Mouse (Mus musculus) kidney, adult 11 months (tissue): ENCODE measurements around the gene Znrd1as.
"Not testable (repeated sequence)": the region's sequence is repeated elsewhere in the genome, so short reads cannot be mapped to it uniquely, and the experiment has no call there.

ENCODE experiments used
- DNase-seq: peaks from one replicate; pipeline ENCODE4 v3.0.0; 2022

The Znrd1as gene

DNA sequence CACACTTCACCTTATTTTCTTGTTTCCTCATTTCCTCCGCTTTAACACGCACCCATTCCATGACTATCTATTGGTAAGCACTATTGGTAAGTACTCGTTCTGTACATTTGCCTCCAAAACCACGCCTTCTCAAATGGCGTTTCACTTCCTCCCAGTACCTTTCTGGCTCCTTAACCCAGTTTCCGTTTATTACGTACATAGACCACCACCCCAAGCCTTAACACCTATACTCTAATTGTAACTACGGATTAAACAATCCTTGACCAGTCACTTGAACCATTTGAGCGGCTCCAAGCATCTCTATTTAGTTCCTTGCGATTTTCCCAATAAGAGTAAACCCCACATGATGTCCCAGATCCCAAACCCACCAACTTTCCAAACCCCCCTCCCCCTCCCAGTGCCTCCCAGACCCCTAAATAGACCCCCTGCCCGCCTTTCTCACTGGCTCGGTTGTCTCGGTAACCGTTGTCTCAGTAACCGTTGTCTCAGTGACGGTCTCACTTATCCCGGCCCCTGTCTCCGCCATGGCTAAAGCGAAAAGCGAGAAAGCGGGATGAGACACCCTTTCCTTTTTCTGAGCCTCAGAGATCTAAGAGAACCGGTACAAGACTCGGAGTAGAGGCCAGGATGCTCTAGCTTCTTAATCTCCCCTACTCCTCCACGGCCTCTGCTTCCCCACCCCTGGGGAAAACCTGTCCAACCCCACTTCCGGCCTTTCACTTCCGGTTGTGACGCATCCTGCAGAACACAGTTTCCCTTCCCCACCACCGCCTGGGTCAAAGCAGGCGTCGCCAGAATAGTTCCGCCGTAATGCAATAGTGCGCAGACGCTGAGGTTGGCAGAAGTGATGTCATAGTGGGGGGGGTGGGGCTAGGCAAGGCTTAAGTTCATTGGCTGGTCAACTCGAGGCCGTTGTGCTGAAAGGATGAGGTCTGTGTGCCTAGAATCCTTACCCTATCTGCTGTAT, 7.1 kb upstream of the Znrd1as start, which contains the start of gene Ppp1r11:
Gene Ppp1r11, minus strand, starts transcription at position 761 of the 967 bp plus-strand sequence.
- DNase-seq, result peak; percentile 96

DNA sequence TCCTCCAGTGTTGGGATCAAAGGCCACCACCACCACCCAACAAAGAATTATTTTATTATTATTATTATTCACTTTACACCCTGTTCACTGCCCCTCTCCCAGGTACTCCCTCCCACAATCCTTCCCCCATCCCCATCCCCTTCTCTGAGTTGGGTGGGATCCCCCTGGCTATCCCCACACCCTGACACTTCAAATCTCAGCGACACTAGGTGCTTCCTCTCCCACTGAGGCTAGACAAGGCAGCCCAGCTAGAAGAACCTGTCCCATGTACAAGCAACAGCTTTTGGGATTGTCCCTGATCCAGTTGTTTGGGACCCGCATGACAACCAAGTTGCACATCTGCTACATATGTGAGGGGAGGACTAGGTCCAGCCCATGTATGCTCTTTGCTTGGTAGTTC, 5.8 kb upstream of the Znrd1as start:
- no peak for DNase-seq

DNA sequence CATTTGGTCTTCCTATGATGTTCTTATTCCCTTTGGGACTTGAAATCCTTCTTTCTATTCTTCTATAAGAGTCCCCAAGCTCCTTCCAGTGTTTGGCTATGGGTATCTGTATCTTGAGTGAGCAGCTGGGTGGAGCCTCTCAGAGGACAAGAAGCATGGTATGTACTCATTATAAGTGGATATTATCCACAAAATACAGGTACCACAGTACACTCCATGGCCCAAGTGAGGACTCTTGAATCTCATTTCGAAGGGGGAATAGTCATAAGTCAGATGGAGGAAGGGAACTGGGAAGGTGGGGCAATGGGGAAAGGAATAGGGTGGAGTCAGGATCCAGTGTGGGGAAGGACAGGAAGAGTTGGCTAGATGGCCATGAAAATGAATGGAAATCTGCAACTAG, 5.3 kb upstream of the Znrd1as start:
- DNase-seq, result no peak

DNA sequence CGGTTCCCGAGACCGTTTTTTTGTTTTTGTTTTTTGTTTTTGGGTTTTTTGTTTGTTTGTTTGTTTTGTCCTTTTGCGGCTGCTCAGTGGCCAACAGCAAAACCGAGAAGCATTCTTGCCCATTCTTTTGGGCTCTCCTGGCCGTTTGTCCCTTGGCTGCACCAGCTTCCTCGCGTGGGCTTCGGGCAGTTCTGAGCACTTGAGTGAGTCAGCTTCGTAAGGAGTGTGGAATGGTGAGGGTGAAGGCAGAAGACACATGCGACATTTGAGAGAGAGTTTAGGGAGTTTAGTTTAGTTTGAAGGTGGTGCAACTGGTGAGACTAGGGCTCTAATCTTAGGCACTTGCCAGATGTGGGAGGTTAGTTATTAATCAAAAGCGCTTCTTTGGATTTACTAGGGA, 492 bp downstream of the Znrd1as start:
- no peak for DNase-seq

DNA sequence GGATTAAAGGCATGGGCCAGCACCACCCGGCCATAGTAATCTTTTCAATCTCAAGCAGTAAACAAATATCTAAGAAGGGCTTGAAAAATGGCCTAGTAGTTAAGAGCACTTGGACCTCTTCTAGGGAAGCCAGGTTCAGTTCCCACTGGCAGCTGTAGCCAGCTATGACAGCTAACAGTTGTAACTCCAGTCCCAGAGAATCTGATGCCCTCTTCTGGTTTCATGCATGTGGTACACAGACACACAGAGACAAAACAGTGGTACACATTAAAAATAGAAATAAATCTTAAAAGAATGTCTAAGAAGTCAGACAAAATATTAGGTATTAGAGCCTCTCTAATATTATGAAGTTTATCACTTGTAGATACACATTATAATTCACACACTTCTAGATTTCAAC, 2.7 kb downstream of the Znrd1as start:
- no peak for DNase-seq

DNA sequence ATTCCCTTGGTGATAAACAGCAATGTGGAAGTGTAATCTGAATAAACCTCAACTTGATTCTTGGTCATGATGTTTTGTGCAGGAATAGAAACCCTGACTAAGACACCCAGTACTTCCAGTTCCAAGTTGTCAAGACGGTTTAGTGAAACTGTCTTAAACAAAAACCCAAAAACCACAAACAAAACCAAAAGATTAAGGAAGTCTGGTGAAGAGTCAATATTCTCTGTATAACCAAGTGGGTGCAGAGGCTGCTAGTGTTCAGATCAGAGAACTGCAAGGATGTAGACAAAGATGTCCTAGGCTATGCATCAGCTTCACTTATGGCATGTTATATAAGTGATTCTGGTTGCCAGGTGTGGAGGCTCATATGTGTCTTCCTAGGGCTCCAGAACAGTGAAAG, 8.5 kb downstream of the Znrd1as start:
- no peak for DNase-seq

DNA sequence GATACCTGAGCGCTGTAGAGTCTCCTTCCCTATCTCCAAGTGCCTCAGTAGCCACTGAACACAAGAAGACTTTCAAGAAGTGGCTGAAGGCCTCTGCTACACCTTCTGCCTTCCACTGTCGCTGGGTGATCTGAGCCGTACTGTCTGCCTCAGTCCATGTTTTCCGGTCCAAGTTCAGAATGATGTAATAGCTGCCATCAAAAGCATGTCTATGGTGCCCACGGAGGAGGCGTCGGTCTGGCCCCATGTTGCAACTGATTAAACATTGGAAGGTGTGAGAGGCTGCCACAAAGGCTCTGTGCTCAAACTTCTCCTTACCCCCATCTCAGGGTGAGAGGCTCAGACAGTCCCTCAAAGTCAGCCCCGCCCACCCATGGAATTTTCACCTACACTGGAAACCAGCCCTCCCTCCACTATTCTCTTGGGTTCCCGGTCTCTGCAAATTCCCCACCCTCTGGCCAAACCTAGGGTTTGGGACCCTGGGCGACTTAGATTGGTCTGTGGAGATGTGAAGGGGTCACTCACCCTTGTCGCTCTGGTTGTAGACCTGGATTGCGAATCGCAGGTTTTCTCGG, 12.0 kb downstream of the Znrd1as start:
- no peak for DNase-seq

DNA sequence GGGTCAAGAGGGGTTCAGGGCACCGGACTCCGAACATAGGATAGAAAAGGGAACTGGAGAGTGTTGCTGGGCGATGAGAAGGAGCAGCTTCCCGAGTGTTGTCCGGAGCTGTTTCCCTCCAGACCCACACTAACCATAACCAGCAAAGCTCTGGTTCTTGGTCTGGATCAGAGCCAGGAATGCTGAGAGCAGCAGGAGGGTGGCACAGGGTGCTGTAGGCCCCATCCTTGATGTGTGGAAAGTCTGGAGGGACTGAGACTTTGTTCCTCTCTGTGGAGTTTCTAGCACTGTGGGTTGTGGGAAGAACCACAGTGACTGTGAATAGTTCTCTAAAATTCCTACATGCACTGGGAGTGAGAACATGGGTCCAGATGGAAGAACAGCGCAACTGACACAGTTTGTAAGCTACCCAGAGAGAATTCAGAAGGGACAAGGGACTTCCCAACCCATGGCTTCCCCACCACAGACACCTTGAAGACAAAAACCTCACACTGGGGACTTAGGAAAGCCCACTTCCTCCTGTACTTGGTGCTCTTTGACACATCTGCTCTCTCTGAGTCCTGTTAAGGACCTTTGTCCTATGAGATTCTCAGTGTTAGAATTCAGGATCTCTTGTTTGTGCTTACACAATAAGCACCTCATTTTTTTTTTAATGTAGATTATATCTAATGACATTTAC, 12.9 kb downstream of the Znrd1as start:
- DNase-seq, result no peak

DNA sequence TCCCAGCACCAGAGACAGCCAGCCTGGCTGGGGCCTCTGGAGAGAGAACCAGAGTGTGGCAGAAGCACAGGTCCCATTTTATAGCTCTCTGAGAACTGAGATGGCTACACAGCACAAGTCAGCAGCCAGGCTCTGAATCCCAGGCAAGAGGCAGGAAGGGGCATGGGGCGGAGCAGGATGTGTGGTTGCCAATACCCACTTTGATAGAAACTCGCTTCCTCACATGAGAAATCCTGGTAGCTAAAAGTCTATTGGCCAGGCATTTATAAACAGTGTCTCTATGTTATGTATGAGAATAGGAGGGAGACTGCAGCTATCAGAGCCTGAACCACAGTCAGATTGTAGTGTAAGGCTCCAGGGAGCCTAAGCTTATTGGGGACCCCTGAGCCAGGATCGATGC, 14.4 kb downstream of the Znrd1as start:
- no peak for DNase-seq

DNA sequence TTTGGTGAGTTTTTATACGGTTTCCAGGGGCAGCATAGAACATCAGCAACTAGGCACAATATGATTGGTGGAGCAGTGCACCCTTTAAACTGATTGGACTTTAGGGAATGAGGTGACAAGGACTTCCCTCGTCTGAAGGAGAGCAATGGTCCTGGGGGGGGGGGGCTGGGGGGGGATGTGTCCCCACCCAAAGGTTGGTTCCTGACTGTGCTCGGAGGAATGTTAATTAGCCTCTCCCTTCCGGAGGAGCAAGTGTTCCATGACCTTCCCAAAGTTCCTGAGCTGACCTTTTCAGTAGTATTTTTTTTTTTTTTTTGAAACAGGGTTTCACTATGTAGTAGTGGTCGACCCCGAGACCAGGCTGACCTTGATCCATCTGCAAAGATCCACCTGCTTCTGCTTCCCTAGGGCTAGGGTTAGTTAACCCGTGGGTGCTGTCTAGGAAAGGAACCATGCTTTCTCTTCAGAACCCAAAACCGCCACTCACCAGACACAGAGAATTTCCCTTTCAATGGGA, 14.9 kb downstream of the Znrd1as start:
- no peak for DNase-seq

DNA sequence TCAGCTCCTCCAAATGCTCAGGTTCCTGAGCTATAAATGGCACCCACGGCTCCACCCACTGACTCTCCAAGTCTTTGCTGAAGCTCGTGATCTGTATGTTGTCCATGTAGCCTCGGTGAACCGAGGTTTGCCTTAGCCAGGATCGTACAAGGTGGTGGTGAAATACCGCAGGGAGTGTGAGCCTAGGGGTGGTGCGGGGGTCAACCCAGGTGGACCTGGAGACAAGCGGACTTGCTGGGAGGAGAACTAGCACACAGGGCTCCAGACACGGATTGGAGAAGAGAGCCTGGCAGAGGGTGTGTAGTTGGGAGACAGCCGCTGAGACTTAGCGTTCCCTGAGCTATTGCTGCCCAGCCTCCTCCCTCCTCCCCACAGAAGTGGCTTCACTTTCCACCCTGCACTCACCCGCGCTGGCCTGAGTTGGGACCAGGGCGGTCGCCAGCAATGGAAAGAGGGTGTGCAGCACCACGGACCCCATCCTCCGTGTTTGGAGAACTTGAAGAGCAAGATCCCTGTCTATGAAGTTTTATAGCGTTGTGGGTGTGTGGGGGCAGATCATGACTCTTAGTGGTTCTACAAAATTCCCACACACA, 22.9 kb downstream of the Znrd1as start, which contains the start of gene 2410137M14Rik:
Gene 2410137M14Rik, minus strand, starts transcription at position 17 of the 593 bp plus-strand sequence.
- DNase-seq, result no peak

DNA sequence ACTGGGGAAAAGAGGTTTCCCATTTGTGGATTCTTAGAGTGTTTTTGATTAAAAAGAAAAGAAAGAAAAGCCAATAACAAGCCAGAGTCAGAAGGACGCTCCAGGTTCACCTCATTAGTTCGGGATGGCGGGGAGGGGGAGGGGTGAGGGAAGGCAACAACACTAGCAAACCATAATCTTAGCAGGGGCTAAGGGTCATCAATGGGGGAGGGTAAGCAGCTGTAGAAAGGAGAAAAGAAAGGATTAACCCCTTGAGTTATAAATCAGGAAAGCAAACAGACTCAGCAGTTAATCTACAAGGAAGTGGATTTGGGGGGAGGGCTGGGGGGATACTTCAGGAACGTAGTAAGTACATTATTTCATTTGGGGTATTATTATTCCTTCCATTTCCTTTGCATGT, 23.5 kb downstream of the Znrd1as start:
- DNase-seq, result no peak

DNA sequence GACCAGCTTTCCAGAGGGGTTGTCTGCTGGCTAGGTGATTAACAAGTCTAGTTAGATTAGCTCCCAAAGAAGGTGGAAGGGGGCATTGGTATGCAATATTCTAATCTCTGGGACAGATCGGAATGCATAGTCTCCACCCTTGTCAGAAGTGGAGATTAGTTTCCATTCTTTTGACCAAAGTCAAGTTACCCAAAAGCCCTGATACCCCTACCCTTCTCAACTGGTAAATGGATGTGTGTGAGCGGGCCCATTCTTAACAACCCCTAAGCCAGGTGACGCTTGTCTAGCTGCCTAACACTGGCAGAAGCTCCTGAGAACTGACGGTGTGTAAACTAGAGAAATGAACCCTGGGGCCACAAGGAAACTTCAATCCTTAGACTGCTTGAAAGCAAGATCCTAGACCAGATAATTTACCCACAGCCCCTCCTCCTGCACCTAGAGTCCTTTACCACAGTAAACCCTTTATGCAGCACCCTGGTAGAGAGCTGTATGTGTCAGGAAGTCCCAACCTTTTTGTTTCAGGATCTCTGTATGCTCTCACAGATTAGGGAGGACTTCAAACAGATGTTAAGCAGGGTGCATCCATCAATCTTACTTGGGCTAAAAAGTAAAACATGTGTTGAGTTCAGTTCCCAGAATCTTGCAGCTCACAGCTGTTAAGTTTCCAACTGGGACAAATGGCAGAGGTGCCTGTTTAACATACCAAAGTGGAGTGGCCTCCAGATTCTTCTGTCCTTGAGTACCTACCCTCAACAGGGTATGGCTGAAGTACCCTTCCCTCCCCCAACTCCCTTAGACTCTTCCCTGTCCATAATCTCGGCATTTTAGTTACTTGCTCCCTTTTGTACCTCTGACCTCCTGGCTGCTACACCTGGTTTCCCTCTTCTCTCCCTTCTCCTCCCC, 24.1 kb downstream of the Znrd1as start:
- DNase-seq, result no peak

DNA sequence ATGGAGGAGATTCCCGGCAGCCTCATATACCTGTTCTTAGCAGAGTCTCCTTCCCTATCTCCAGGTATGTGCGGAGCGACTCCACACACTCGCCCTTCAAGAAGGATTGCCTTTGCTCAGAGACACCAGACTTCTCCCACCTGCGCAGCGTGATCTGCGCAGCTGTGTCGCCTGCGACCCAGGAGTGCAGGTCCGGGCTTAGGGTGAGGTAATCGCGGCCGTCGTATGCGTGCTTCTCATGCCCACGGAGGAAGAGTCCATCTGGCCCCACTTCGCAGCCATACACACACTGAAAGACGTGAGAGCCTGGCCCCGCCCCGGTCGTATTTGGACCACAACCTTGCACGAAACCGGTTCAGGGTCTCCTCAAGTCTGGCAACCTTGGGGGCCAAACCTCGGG, 30.1 kb downstream of the Znrd1as start:
- no peak for DNase-seq

DNA sequence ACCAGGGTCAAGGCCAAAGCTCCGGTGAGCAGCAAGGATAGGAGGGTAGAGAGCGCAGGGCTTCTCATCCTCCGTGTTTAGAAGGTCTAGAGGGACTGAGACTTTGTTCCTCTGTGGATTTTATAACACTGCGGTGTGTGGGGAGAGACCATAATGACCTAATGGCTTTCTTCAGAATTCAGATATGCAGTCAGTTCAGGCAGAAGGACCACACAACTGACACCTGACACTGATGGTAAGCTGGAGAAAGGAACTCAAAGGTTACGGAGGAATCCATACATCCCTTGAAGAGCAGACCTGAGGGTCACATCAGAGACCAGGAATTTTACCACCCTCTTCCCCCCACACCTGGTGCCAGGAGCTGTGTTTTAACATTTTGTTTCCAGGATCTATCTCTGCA, 31.0 kb downstream of the Znrd1as start, which contains the start of gene H2-M5:
Gene H2-M5, minus strand, starts transcription at position 101 of the 400 bp plus-strand sequence.
- no peak for DNase-seq

DNA sequence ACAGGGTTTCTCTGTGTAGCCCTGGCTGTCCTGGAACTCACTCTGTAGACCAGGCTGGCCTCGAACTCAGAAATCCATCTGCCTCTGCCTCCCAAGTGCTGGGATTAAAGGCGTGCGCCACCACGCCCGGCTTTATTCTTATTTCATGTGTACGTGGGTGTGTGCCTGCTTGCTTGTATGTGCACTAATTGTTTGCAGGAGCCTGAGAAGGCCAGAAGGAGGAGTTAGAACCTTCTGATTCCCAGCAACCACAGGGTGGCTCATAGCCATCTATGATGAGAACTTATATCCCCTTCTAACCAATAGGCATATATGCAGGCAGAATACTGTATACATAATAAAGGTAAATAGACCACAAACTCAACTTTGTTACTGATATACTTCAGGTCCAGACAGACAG, 32.2 kb downstream of the Znrd1as start:
- DNase-seq, result not testable (repeated sequence)

DNA sequence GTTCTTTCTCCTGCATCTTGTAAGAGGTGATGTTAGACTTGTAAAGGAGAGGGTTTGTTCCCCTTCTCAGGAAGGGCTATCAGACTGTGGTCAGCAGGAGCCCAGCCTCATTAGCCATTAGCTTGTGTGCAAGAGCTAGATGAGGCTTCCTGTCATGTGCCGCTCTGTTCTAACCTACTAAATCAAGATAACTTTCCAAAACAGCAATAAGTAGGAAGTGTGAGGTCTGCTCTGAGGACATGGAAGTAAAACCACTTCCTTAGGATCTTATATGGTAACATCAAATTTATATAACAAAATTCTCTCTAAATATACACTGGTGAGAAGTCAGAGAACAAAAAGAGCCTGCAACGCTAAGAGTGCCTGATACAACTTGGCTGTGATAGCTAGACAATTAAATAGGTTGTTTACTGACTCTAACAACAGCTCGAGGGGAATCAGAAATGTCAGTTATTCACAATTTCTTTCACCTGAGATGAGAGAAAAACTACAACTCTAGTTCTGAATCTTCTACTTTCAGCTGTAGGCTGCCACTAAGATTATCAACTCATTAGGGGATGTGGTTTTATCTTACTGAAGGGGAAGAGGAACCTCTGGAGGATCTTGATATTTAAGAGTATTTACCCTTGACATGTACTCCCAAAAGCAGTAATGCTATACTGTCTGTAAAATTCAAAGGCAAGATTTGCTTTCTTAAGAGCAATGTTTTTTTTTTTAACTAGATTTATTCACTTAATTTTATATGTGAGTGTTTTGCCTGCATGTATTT, 34.1 kb downstream of the Znrd1as start:
- no peak for DNase-seq

DNA sequence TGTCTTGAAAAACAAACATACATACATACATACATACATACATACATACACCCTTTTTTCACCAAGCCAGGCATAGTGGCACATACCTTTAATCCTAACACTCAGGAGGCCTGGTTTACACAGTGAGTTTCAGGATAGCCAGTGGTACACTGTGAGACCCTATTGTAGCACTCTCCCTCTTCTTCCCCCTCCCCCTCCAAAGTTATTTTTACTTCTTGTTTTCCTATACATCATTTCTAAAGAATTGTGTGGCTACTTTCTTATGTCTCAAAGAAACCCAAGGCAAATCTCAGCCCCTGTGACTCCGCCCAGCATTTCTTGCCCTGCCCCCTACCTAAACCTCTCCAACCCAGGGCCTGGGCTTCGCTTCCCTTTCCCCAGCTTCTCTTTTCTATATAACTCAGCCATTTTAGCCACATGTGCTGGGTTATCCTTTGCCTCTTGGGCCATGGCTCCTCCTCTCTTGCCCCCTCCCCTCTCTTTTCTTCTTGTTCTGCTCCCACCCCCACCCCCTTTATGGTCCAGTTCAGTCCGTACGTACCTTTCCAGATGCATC, 35.5 kb downstream of the Znrd1as start:
- no peak for DNase-seq

DNA sequence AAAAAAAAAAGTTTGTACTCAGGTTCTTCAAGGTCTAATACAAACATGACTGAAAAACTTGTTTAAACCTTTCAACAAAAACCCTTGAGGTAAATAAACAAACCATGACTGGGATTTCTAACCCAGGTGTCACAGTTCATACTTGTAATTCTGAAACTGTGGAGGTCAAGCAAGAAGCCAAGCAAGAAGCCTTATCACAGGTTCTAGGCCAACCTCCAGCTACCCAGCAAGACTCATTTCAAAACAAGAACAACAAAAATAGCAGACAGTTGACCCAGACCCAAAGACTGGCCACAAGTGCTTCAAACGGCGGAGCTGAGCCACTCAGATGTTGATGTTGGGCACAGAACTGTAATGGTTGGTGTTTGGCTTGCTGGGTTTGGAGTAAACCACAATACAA, 36.1 kb downstream of the Znrd1as start:
- DNase-seq, result no peak

DNA sequence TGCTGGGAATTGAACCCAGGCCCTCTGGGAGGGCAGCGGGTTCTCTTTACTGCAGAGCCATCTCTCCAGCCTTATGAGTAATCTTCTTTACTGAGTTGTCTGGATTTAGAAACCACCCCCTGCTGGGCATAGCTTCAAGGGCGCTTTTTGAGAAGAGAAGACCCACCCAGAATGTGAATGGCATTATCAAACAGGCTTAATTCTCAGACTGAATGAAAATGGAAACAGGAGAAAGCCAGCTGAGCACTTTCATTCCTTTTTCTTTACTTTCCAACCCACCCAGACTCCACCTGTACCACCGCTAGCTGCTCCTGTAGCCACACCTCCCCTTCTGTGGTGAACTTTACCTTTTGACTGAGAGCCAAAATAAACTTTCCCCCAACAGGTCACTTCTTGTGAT, 37.1 kb downstream of the Znrd1as start:
- DNase-seq, result no peak
